Mouse (Mus musculus) heart, embryonic 11.5 days (tissue): Measurements from ENCODE around the gene Slf2. TPM values are rescaled to one million over a fixed set of nuclear protein-coding genes. Genes with fewer than 3 reads are reported as not detected.

Experiments
- ATAC-seq: fragments of 200-750 bp; cut with Nextera tagmentation; replicated peaks from 2 replicates; pipeline ENCODE4 v1.8.0; 2017; ENCODE audit warnings: moderate library complexity; ENCODE audit not compliant: insufficient number of reproducible peaks, low FRiP score, low TSS enrichment
- H3K27ac ChIP-seq: fragments of 300-500 bp; sonication (generic); 2 replicates; pipeline ENCODE4 v1.5.1; 2014; ENCODE audit warnings: mild to moderate bottlenecking, low read depth, low read length
- H3K27me3 ChIP-seq: fragments of 300-500 bp; sonication (generic); 2 replicates; pipeline ENCODE4 v1.6.1; 2014; ENCODE audit warnings: mild to moderate bottlenecking, low read length, mixed read lengths; ENCODE audit not compliant: control insufficient read depth, insufficient read depth
- H3K36me3 ChIP-seq: fragments of 300-500 bp; sonication (generic); 2 replicates; pipeline ENCODE4 v1.6.1; 2014; ENCODE audit warnings: mild to moderate bottlenecking, low read length, moderate library complexity, mixed read lengths; ENCODE audit not compliant: control insufficient read depth, insufficient read depth
- H3K4me1 ChIP-seq: fragments of 300-500 bp; sonication (generic); 2 replicates; pipeline ENCODE4 v1.6.1; 2014; ENCODE audit warnings: low read length; ENCODE audit not compliant: control insufficient read depth, insufficient read depth
- H3K4me2 ChIP-seq: fragments of 300-500 bp; sonication (generic); 2 replicates; pipeline ENCODE4 v1.6.1; 2014; ENCODE audit warnings: mild to moderate bottlenecking, moderate library complexity
- H3K4me3 ChIP-seq: fragments of 300-500 bp; sonication (generic); 2 replicates; pipeline ENCODE4 v1.5.1; 2014; ENCODE audit warnings: low read depth, low read length
- H3K9ac ChIP-seq: fragments of 300-500 bp; sonication (generic); 2 replicates; pipeline ENCODE4 v1.6.1; 2014; ENCODE audit warnings: mild to moderate bottlenecking, low read depth, low read length, moderate library complexity
- H3K9me3 ChIP-seq: fragments of 300-500 bp; sonication (generic); replicated peaks from 2 replicates; pipeline ENCODE4 v1.6.1; 2016; ENCODE audit warnings: low read length; ENCODE audit not compliant: control insufficient read depth
- WGBS: fragments of 180-500 bp; shearing (Covaris S2); extraction: QIAGEN DNeasy Blood & Tissue Kit; methylation state at CpG from one replicate; pipeline ENCODE4 v1.1.7; 2014; ENCODE audit not compliant: insufficient replicate concordance; 5-methylcytosine and 5-hydroxymethylcytosine counted together
- polyA plus RNA-seq: library from polyadenylated mRNA; unstranded; fragments of >200 nt; fragmentation: Nextera tagmentation; extraction: Ambion mirVana; gene quantifications from 2 replicates; pipeline ENCODE4 v1.2.1, GENCODE M21; 2014

The Slf2 gene
- polyA plus RNA-seq, 1 experiment from 2014 or later: 57.1 TPM

DNA sequence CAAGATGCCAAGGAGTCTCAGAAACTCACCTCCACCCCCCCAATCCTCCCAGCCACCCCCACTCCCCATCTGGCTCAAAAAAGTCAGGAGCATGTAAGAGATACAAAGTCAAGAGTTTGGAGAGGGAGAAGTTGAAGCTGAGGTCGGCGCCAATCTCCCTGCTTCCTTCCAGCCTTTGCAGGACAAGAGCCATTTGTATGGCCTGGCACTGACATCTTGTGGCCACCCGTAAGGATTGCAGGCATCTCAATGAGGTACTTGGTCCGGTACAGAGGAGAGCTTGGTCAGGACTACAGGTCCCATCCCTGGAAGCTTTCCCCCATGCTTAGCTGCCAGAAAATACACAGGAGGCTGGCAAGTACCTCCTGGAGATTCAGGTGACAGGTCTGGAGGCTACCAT, 35.7 kb upstream of the Slf2 start:
- no peak overlapping the region for H3K27ac ChIP-seq
- no peak overlapping the region for H3K9ac ChIP-seq
- 0% methylated on average over 4 of the region's 4 CpGs for WGBS
- ATAC-seq: no peak
- H3K4me2 ChIP-seq: no peak overlapping the region
- no peaks in the 10 kb centered on the region for H3K9me3 ChIP-seq
- H3K27me3 ChIP-seq: peaks cover 23% of the 10 kb centered on the region
- H3K4me3 ChIP-seq: no peak overlapping the region
- peaks cover 26% of the 10 kb centered on the region for H3K4me1 ChIP-seq
- no peaks in the 10 kb centered on the region for H3K36me3 ChIP-seq

GRCm38 (mm10) chr19:44896450-44896849, 34.5 kb upstream of the Slf2 start:
- WGBS: 47% methylated on average over 6 of the region's 6 CpGs
- no peaks in the 10 kb centered on the region for H3K36me3 ChIP-seq
- no peak for ATAC-seq
- peaks cover 31% of the 10 kb centered on the region for H3K4me1 ChIP-seq
- no peak overlapping the region for H3K9ac ChIP-seq
- peaks cover 19% of the 10 kb centered on the region for H3K27me3 ChIP-seq
- no peak overlapping the region for H3K4me3 ChIP-seq
- no peak overlapping the region for H3K27ac ChIP-seq
- no peak overlapping the region for H3K4me2 ChIP-seq
- no peaks in the 10 kb centered on the region for H3K9me3 ChIP-seq

GRCm38 (mm10) chr19:44897521-44897920, 33.4 kb upstream of the Slf2 start:
- 57% methylated on average over 5 of the region's 5 CpGs for WGBS
- H3K27ac ChIP-seq: no peak overlapping the region
- H3K27me3 ChIP-seq: peaks cover 19% of the 10 kb centered on the region
- peaks cover 31% of the 10 kb centered on the region for H3K4me1 ChIP-seq
- H3K4me3 ChIP-seq: no peak overlapping the region
- H3K4me2 ChIP-seq: no peak overlapping the region
- ATAC-seq: no peak
- no peaks in the 10 kb centered on the region for H3K9me3 ChIP-seq
- no peaks in the 10 kb centered on the region for H3K36me3 ChIP-seq
- no peak overlapping the region for H3K9ac ChIP-seq

DNA sequence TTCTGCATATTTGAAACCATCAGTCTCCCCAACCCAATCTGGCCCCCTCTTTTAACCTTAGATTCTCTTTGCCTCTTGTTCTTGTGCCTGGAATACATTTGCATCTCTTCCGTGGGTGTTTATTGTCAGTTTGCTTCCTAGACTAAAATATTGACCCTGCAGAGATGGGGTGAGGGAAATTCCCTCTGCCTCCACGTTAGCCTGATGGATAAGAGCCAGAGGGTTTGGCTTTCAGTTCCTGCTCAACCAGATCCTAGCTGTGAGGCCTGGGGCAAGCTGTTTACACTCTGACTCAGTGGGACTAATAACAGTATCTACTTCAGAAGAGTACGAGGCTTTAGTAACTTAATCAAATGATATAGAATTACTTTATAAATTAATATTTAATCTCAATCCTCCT, 32.3 kb upstream of the Slf2 start:
- ATAC-seq: no peak
- Histone ChIP-seq H3K9me3 (no peaks in the 10 kb centered on the region), H3K4me2 (no peak overlapping the region), H3K4me3 (no peak overlapping the region), H3K4me1 (peaks cover 28% of the 10 kb centered on the region), H3K27ac (peak overlapping the region; percentile 58; the same call in 1 of the 2 replicates), H3K36me3 (no peaks in the 10 kb centered on the region), H3K9ac (no peak overlapping the region), H3K27me3 (peaks cover 10% of the 10 kb centered on the region)
- WGBS: 27% methylated on average over 3 of the region's 3 CpGs

DNA sequence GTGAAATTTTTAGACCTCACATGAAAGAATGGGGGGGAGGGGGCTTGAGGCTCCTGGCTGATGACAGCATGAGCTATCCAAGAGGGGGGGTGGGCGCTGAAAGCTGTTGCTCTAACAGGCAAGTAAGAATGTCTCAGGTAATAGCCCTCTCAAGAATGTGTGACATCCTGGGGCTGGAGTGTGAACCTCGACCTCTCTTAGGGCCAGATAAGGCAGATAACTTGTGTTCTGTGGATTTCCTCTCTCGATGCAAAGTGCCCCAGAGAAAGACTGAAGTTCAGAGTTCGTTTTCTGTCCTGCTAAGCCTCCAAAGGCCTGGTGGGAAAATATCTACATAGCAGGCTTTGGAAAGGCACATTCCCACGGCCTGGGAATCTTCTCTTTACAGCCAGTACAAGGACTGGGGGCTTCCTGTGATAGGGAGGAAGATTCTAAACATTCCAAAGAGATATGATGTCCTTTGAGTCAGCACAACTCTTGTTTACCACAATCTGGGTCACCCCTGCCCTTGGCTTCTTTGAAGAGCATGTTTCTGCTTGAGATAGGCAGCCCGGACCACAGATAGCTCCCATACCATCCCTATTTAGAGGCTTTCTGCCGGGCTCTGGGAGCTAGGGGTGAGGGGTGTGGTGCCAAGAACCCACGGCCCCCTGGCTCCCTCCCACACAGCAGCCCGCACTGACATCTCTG, 31.7 kb upstream of the Slf2 start:
- WGBS: 8% methylated on average over 9 of the region's 9 CpGs
- Histone ChIP-seq H3K9me3 (no peaks in the 10 kb centered on the region), H3K4me3 (no peak overlapping the region), H3K27me3 (peaks cover 4% of the 10 kb centered on the region), H3K9ac (no peak overlapping the region), H3K27ac (peak overlapping the region; percentile 58; the same call in 1 of the 2 replicates), H3K4me2 (peak overlapping the region; percentile 9), H3K36me3 (no peaks in the 10 kb centered on the region), H3K4me1 (peaks cover 28% of the 10 kb centered on the region)
- no peak for ATAC-seq

DNA sequence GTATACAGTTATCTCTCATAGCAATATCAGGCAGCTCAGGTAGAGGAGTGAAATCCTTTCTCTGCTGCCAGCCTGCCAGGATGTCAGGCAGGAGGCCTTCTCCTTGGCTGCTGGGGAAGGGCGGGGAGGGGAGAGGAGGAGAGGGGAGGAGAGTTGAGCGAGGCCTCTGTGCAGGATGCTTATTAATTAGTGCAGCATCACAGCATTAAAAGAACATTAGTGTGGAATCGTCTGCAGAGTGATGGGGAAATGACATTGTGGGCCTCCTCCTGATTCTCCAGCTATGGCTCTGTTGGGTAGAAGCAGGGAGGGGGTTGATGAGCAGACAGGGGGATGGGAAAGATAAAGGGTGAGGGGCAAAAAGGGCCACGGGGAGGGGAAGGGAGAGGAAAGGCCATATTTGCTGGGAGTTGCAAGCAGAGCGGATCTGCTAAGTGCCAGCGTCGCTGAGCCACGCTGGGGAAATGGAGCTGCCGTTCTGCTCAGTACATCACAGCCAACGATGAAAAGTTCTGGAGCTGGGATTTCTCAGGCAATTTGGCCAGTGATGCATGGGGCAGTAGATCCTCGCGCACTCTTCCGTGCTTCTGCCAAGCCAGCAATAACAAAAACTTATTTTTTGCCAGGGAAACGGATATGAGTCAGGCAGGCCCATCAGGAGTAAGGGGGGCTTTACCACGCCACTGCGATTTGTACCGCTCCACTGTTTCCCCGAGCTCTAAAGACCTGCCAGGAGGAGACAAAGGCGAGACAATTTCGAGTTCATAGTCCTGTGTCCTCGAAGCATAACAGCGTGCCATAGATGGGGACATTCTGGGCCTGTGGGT, 30.8 kb upstream of the Slf2 start:
- Histone ChIP-seq H3K36me3 (no peaks in the 10 kb centered on the region), H3K9me3 (no peaks in the 10 kb centered on the region), H3K4me1 (peaks cover 29% of the 10 kb centered on the region), H3K27ac (peak overlapping the region; percentile 58; the same call in 1 of the 2 replicates), H3K4me3 (no peak overlapping the region), H3K27me3 (peaks cover 4% of the 10 kb centered on the region), H3K9ac (no peak overlapping the region), H3K4me2 (peak overlapping the region; percentile 9)
- peak; percentile 7; the same call in 1 of the 2 replicates for ATAC-seq
- WGBS: 30% methylated on average over 22 of the region's 22 CpGs

GRCm38 (mm10) chr19:44901047-44901446, 29.9 kb upstream of the Slf2 start:
- no peak overlapping the region for H3K4me2 ChIP-seq
- H3K9ac ChIP-seq: no peak overlapping the region
- 71% methylated on average over 3 of the region's 3 CpGs for WGBS
- no peaks in the 10 kb centered on the region for H3K9me3 ChIP-seq
- H3K36me3 ChIP-seq: no peaks in the 10 kb centered on the region
- no peaks in the 10 kb centered on the region for H3K27me3 ChIP-seq
- no peak overlapping the region for H3K4me3 ChIP-seq
- H3K4me1 ChIP-seq: peaks cover 36% of the 10 kb centered on the region
- ATAC-seq: no peak
- H3K27ac ChIP-seq: no peak overlapping the region

GRCm38 (mm10) chr19:44902324-44902723, 28.6 kb upstream of the Slf2 start:
- Histone ChIP-seq H3K27me3 (no peaks in the 10 kb centered on the region), H3K4me2 (no peak overlapping the region), H3K4me3 (no peak overlapping the region), H3K9ac (no peak overlapping the region), H3K27ac (no peak overlapping the region), H3K36me3 (no peaks in the 10 kb centered on the region), H3K4me1 (peaks cover 36% of the 10 kb centered on the region), H3K9me3 (no peaks in the 10 kb centered on the region)
- WGBS: 66% methylated on average over 4 of the region's 4 CpGs
- ATAC-seq: no peak
